Mouse (Mus musculus) common myeloid progenitor, adult 5-6 weeks (primary cell): Measurements from ENCODE around the gene Adam15. TPM values are rescaled to one million over a fixed set of nuclear protein-coding genes. Genes with fewer than 3 reads are reported as not detected.

Experiments
- ATAC-seq: replicated peaks from 2 replicates; pipeline ENCODE4 v1.8.0; 2016; ENCODE audit warnings: low read depth, mild to moderate bottlenecking, moderate TSS enrichment, inconsistent platforms; ENCODE audit not compliant: poor library complexity, severe bottlenecking
- total RNA-seq: library from RNA; stranded (forward); fragments of 200-1000, 187-1606 nt; gene quantifications from 2 replicates; pipeline ENCODE4 v1.2.3, GENCODE M21; 2017

The Adam15 gene
- total RNA-seq, 1 experiment from 2014 or later: 35.2 TPM

DNA sequence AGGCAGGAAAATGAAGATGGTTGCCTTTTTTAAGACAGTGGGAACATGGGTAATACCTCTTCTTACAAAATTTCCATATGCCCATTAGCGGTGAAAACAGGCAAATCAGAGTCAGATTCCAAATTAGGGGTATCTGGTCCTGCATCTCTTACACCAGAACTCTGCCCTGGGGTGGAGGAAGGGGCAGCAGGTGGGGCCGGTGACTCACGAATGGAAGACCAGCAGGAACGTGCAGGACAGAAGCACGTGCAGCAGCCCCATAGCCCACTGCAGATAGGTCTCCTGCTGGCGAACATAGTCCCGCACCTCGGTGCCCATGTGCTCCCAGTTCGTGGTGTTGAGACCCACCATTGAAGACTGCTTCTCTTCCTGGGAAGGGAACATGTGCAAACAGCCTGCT, 6.2 kb upstream of the Adam15 start:
- ATAC-seq: no peak

DNA sequence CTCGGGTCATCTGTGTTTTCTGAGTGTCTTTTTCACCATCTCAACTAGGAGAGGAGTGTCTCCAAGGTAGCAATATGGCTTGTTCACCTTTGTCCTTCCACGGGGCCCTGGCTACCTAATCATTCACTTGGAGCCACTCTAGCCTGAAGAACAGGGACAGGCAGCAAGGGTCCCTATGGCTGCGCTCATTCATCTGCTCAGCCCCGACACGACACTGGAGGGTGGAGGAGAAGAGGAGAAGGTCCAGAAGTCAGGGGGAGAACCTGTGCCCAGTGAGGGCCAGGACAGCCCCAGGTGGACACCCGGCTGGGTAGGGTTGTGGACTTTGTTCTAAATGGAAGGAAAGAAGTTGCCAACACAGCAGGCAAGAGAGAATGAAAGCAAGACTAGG, 5.7 kb upstream of the Adam15 start:
- no peak for ATAC-seq

DNA sequence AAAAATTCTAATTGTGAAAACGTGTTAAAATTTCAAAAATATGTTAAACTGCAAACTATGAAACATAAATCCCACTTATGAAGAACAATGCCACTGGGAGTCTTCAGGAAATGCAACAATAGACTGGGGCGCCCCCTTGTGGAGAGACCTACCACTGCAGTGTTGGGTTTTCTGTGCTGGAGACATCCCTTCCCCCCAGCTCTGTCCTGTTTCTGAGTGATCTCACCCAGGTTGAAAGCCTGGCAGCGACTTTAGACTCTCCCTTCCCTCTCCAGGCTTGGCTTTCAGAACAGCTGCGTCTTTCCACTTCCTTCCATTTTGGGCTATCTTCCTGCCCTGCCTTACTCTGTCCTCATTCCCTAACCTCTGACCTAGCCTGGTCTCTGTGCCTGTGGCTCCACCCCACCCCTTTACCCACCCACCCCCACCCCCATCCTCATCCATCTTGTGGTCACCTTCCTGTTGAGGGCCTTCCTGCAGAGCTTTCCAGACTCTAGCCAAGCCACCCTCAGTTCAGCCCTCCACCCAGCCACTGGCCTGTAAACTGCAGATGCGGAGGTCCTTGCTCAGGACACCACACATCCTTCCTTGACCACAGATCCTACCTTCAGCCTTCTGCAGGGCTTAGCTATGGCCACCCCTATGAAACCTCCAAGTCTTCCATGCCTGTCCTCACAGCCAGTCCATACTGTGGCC, 5.2 kb upstream of the Adam15 start:
- ATAC-seq: peak; percentile 54; the same call in 1 of the 2 replicates

DNA sequence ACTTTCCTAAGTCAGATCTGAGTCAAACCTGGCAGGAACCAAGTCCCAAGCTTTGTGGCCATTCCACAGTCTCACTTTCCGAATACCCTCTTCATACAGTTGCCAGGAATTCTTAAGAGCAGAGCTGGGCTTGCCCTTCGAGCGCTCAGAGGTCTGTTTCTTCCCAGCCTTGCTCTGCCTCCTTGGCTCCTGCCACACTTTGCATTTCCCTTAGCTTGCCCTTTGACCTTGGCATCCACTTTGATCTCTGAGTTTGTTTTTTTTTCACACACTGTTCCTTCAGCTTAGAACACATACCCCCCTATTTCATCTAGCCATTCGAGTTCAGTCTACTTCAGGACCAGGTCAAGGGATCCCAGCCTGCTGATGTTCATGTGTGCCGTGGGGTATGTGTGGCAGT, 1.5 kb upstream of the Adam15 start:
- no peak for ATAC-seq

DNA sequence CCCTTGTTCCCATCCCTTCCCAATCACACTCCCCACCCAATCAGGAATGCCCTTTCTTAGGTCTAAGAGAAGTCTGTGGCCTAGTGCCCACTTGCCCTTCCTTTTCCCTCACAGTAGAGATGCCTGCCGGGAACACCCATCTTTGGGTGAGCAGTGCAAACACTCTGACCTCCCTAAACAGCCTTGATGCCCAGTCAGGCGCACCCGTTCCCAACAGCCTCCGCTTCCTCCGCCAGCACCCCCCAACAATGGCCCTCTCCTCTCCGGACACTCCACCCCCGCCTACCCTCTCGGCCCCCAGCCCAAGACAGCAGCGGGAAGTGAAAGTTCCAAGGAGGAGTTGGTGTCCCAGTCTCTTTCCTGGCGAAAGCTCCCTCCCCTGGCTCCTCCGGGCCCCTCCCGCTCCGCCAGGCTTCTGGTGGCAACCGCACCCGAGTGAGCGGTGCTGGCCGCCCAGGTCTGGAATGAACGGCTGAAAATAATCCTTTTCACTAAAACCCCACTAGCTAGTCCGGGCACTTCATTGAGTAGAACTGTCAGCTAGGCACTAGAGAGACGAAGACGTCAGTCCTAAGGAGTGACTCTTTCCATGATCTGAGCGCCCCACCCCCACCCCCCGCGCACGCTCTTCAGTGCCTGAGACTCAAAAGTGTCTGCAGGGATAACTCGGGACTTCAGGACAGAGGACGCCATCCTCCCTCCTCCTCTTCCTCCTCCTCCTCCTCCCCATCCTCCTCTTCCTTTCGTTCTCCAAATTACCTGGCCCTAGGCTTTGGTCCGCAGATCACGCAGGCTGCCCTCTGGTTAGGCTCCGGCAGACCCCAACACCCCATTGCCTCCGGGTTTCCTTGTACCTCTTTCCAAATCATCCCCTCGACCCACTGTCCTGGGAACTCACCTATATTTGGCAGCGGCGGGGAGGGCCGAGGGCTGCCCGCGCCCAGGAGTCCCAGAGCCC, 606 bp downstream of the Adam15 start:
- no peak for ATAC-seq

DNA sequence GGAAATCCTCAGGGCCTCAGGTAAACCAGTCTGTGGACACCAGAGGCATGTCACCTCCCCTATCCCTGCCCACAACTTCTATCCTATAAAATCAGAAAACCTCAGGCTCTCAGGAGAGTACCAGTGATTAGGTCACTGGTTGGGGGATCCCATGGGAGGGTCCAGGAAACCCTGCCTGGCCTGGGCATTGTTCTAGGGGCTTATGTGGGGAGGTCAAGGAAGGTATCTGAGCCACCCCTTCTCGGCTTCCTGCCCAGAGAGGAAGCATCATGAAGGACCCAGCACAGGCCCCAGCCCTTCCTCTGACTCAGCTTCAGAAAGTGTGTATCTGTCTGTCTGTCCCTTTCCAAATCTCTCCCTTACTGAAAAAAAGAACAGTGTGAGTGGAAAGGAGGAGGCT, 1.9 kb downstream of the Adam15 start:
- no peak for ATAC-seq

DNA sequence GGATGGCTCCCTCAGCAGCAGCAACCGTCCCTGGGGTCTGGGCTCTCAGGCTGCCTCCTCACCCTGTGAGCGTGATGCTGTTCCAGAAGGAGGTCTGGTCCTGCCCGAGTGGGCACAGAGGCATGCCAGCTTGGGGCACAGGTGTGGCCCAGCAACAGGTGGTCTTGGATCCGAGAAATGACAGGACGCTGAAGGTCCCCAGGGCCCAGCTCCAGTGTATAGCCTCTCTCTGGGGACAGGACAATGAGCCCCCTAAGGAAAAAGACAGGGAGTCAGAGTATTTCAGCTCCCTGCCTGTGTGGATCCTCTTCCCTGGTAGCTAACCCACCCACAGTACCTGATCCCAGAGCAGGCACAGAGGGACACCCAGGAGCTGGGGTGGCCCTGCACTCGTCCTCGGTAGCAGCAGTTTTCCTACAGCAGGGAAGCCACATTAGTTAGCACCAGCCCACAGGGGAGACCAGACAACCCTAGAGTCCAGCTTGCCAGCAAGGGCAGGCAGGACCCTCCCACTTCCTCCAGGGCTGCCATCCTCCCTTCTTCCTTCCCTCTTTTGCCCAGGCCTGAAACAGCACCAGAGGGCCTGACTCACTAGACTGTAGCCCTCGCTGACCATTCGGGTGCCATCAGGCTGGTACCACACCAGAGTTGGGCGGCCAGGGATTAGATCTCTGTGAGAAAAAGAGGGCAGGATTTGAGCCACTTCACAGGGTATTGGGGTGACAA, 2.8 kb downstream of the Adam15 start:
- ATAC-seq: 0 out of 2 replicates have a peak, but pooled peaks have one; percentile 29

DNA sequence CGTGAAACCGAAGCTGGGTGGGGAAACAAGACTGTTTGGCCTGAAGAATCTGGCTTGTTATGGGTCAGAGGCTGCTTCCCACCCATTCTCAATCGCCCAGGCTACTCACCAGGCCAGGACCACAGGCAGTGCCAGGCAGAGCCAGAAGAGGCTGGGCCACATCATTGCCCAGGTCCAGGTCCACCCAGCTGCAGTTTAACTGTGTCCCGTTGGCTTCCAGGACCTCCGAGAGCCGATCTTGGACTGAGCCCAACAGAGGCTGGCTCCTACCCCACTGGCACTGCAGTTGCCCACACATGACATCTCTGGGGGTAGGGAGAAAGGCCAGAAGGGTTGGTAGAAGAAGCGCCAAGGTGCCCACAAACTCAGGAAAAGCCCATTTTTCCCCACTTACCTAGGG, 6.5 kb downstream of the Adam15 start:
- no peak for ATAC-seq

DNA sequence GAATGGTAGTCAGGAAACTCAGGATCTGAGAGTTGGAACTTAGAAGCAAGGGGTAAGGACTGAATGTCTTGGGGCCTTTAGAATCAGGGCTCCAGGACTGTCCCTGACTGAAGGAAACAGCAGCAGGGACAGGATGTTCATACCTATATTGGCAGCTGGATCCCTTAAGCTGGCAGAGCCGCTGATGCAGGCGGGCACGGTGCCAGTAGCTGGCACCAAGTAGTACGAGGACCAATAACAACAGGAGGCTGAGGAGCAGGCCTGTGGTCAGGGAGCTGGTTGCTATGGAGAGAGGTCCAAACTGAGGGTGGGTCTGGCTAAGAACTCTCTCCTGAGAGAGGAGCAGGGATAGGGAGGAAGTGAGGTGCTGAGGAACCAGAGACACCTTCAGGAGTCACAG, 8.0 kb downstream of the Adam15 start:
- no peak for ATAC-seq

DNA sequence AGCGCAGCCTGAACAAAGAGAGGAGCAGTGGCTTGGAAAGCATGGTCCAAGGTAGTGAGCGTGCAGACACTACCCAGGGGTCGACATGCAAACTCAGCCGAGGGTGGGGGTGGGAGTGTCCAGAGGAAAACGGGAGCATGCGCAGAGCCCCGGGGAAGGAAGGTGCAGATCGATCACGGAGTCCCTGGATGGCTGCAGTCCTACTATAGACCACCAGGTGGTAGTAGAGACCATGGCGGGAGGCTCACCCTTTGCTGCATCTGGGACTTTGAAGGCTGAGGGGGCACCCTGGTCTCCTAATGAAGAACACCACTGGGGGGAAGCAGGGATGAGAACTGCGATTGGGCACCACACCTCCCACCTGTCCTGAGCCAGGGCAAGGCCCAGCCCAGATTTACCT, 9.3 kb downstream of the Adam15 start:
- ATAC-seq: peak; percentile 77

DNA sequence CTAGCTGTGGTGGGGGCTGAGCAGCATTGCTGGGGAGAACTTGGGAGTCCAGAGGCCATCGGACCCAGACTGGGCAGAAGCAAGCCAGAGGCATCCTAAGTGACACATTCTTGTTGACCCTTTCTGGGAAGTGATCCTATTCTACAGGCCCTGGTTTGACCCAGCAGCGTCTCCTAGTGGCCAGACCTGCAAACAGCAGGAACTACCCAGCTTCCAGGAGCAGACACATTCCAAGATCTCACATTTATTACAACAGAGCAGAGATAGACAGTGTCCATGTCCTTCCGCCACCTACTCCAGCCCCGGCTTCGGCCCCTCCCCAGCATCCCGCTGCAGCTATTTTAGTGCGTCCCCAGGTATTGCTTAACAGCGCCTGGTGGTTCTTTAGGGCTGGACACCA, 10.4 kb downstream of the Adam15 start:
- peak; percentile 59 for ATAC-seq

DNA sequence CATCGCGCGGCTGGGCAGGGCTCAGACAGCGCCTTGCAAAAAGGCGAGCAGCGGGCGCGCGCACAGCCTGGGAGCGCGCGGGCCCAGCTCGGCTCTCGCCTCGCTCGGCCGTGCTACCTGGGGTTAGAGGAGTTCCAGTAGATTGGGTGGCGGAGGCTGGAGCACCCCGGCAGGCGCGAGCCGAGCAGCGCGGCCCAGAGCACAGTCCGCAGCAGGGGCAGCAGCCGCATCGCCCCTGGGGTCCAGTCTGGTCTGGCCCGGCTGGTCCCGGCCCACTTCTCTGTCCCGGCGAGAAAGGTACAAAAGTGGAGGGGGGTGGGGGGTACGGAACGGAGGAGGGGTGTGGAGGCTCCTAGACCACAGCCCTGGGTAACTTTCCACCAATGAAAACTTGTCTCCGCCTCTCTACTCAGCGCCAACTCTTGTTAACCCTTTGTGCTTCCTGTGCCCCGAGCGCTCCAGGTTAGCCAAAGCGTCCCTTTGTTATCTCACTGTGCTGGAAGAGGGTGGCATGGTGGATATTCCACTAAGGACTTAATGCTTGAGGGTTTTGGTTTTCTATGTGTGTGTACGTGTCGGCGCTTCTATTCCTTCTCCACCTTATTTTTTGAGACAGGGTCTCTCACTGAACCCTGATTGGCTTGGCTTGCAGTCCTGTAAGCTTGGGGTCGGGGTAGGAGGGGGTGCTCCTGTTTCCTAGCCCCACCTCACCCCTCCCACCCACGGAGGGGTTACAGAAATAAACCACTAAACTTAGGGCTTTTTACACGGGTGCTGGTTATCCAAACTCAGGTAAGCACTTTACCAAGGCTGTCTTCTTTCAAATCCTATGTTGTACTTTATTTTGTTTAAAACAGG, 11.8 kb downstream of the Adam15 start, which contains the start of gene Efna4:
Gene Efna4, minus strand, starts transcription at position 308 of the 858 bp plus-strand sequence.
- ATAC-seq: peak; percentile 42

DNA sequence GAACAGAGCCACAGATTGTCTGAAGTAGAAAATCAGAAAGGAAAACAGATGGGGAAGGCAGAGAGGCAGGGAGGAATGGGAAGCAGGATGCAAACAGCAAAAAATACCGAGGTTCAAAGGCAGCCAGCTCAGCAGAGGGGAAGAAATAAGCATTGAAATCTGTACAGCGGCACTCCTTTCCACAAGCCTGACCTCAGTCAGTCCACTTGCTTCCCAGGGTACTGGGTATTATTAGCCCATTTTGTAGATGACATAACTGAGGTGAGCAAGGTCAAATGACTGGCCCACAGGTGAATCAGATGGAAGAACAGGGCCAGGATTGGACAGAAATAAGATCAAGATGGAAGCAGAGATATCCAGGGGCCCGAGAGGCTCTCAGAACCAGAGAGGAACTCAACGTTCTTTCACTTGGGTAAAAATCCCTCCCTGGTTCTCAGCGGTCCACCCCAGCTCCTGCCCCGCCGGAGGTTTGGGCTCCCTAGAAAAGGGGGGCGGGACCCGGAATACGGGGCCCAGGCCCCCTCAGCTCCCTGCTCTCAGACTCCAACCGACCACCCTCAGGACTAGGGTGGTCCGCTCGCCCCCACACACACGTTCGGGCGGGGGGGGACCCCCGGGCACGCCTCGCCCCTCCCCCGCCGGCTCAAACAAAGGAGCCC, 12.6 kb downstream of the Adam15 start:
- no peak for ATAC-seq

DNA sequence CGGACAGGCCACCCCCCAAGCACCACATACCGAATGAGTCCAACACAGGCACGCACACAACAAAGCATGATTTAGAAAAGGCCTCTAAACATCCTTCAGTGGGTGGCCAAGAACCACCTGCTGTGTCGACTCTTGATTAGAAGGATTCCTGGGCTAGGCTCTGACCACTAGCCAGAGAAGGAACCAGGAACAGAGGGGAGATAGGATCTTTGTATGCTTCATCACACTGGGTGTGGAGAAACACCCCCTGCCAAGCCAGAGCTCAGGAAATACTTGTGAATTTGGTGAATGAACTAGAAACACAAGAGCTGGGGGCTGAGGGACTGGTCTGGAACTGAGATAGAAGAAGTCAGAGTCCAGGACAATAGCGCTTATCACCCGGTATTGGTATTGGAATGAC, 13.3 kb downstream of the Adam15 start:
- no peak for ATAC-seq

DNA sequence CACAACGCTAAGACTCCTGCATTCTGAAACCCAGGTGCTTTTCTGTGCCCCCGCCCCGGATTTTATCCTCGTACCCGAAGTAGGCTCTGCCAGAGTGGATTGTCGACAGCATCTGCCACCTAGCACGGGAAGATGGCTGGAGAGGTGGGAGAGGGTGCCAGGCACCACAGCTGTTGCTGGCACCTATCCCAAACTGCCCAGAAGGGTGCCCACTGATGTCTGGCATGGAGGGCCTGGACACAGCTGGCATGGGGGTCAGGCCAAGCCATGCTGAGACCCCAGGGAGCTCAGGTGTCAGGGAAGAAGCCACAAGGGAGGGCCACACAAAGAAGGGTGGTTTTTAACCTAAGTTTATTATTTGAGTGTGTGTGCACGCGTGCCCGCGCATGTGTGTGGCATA, 16.7 kb downstream of the Adam15 start:
- no peak for ATAC-seq

DNA sequence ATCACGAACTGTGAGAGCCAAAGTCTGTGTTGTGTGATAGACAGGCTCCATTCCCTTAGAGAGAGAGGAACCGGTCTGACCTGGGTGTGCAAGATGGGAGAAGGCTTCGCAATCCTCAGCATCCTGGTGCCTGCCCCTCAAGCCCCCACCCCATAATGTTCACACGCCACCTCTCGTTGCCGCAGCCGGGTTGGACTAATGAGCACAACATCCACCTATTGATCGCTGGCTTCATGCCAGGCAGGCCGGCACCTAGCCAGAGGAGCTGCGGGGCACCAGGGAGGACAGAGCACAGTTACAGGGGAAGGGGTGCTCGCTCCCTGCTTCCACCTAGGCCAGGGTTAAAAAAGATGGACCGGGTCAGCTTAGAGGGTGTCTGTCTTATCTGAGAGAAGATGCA, 17.3 kb downstream of the Adam15 start:
- ATAC-seq: no peak

DNA sequence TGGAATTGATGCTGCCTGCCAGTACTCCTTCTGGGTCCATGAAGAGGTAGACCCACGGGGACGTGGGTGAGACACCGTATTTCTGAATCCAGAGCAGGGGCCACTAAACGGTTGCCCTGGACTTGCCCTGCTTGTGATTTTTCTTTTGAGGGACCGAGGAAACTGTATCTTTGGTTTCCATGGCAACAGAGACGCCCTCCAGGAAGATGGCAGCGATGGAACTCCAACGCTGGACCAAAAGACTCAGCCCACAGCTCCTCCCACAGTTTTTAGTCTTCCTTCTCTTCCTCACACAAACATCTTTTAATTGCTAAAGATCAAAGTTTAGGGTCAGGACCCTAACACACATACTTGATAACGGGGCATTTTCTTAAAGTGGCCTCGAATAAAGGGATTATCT, 17.8 kb downstream of the Adam15 start:
- no peak for ATAC-seq

DNA sequence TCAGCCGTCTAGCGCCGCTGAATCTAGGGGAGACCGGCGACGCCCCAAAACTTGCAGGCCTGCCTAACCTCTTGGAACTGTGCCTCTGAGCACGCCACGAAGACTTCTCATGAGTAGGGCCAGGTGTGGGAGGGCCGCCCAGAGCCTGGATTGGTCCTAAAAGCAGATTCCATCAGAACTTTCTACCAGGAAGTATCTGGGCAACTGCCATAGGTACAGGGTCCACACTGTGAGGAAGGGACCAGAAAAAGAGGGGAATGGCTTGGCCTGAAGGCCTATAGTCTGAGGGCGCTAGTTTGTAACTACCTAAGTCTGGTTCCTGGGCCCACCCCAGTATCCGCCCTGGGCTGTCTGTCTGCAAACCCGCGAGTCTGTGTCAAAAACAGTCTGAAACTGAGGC, 18.2 kb downstream of the Adam15 start:
- ATAC-seq: no peak

DNA sequence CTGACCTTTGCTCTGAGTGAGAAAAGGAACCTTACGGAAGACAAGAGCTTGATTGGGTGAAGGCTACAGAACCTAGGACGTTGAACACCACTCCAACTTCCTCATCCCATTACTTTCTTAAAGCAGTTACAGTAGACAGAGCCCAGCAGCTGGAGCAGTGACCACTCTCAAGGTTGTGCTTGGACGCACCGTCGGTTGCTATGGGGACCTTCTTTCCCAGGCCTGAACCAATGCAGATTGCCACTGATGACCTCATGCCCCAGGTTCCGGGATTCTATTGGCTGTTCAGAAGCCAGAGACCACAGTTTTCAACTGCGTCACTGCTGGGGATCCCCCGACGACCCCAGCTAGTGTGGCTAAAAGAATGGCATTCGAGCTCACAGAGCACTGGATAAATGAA, 18.8 kb downstream of the Adam15 start:
- ATAC-seq: 0 out of 2 replicates have a peak, but pooled peaks have one; percentile 28
